Mouse (Mus musculus): ENCODE data around the gene Llph. TPM values are rescaled to one million over a fixed set of nuclear protein-coding genes. Genes with fewer than 3 reads are reported as not detected.

Llph gene
- polyA plus RNA-seq, 1 experiment, result 31.6 TPM

GRCm38 (mm10) chr10:120246994-120247750 lies 20.3 kb downstream of the Llph start:
- no peak for TF ChIP-seq POLR2A (IDR thresholded peaks at IDR 0.05; ENCODE audit: low read depth, low read length)
- no peak for TF ChIP-seq CTCF (IDR thresholded peaks at IDR 0.05; ENCODE audit: borderline replicate concordance, insufficient read depth, low read length)
- Histone ChIP-seq H3K27ac (ENCODE audit: insufficient read depth, low read length) (no peak overlapping the region), H3K4me1 (ENCODE audit: control insufficient read depth, insufficient read depth, low read length) (no peaks in the 10 kb centered on the region), H3K4me3 (ENCODE audit: insufficient read depth, low read length) (no peak overlapping the region)

- Histone ChIP-seq H3K4me3 (ENCODE audit: insufficient read depth, low read length) (no peak overlapping the region), H3K27ac (ENCODE audit: insufficient read depth, low read length) (no peak overlapping the region), H3K4me1 (ENCODE audit: control insufficient read depth, insufficient read depth, low read length) (no peaks in the 10 kb centered on the region)
- TF ChIP-seq POLR2A (IDR thresholded peaks at IDR 0.05; ENCODE audit: low read depth, low read length) (no peak), CTCF (IDR thresholded peaks at IDR 0.05; ENCODE audit: borderline replicate concordance, insufficient read depth, low read length) (no peak)
These were observed 24.2 kb downstream of the Llph start for GRCm38 (mm10) chr10:120250911-120251683.

- H3K4me1 ChIP-seq (ENCODE audit: control insufficient read depth, insufficient read depth, low read length), result no peaks in the 10 kb centered on the region
- H3K4me3 ChIP-seq (ENCODE audit: insufficient read depth, low read length), result no peak overlapping the region
- H3K27ac ChIP-seq (ENCODE audit: insufficient read depth, low read length), result no peak overlapping the region
- TF ChIP-seq POLR2A (IDR thresholded peaks at IDR 0.05; ENCODE audit: low read depth, low read length) (no peak), CTCF (IDR thresholded peaks at IDR 0.05; ENCODE audit: borderline replicate concordance, insufficient read depth, low read length) (no peak)
These were observed 24.9 kb downstream of the Llph start for GRCm38 (mm10) chr10:120251791-120252190.

- H3K4me3 ChIP-seq (ENCODE audit: insufficient read depth, low read length), result no peak overlapping the region
These were observed 25.9 kb downstream of the Llph start for GRCm38 (mm10) chr10:120252800-120253199.

GRCm38 (mm10) chr10:120257231-120257630 lies 30.4 kb downstream of the Llph start:
- no peak for TF ChIP-seq POLR2A (IDR thresholded peaks at IDR 0.05; ENCODE audit: low read depth, low read length)
- no peak for TF ChIP-seq CTCF (IDR thresholded peaks at IDR 0.05; ENCODE audit: borderline replicate concordance, insufficient read depth, low read length)
- Histone ChIP-seq H3K4me3 (ENCODE audit: insufficient read depth, low read length) (no peak overlapping the region), H3K4me1 (ENCODE audit: control insufficient read depth, insufficient read depth, low read length) (peaks cover 2% of the 10 kb centered on the region; the same call in 1 of the 2 replicates), H3K27ac (ENCODE audit: insufficient read depth, low read length) (no peak overlapping the region)

More at GRCm38 (mm10) chr10:120252800-120253199, 25.9 kb downstream of the Llph start:
- H3K4me1 ChIP-seq (ENCODE audit: control insufficient read depth, insufficient read depth, low read length), result peaks cover 2% of the 10 kb centered on the region; the same call in 1 of the 2 replicates
- TF ChIP-seq POLR2A (IDR thresholded peaks at IDR 0.05; ENCODE audit: low read depth, low read length) (no peak), CTCF (IDR thresholded peaks at IDR 0.05; ENCODE audit: borderline replicate concordance, insufficient read depth, low read length) (no peak)
- H3K27ac ChIP-seq (ENCODE audit: insufficient read depth, low read length), result no peak overlapping the region

- no peak overlapping the region for H3K4me3 ChIP-seq (ENCODE audit: insufficient read depth, low read length)
- no peaks in the 10 kb centered on the region; the same call in none of the 2 replicates for H3K4me1 ChIP-seq (ENCODE audit: control insufficient read depth, insufficient read depth, low read length)
- no peak overlapping the region for H3K27ac ChIP-seq (ENCODE audit: insufficient read depth, low read length)
- TF ChIP-seq CTCF (IDR thresholded peaks at IDR 0.05; ENCODE audit: borderline replicate concordance, insufficient read depth, low read length) (no peak), POLR2A (IDR thresholded peaks at IDR 0.05; ENCODE audit: low read depth, low read length) (no peak)
These were observed 40.9 kb downstream of the Llph start for GRCm38 (mm10) chr10:120267790-120268189.

- no peak overlapping the region for H3K4me3 ChIP-seq (ENCODE audit: insufficient read depth, low read length)
- no peak overlapping the region for H3K27ac ChIP-seq (ENCODE audit: insufficient read depth, low read length)
- peaks cover 11% of the 10 kb centered on the region for H3K4me1 ChIP-seq (ENCODE audit: control insufficient read depth, insufficient read depth, low read length)
- TF ChIP-seq CTCF (IDR thresholded peaks at IDR 0.05; ENCODE audit: borderline replicate concordance, insufficient read depth, low read length) (no peak), POLR2A (IDR thresholded peaks at IDR 0.05; ENCODE audit: low read depth, low read length) (no peak)
These were observed 43.1 kb downstream of the Llph start for GRCm38 (mm10) chr10:120269946-120270345.

- Histone ChIP-seq H3K4me3 (ENCODE audit: insufficient read depth, low read length) (no peak overlapping the region), H3K4me1 (ENCODE audit: control insufficient read depth, insufficient read depth, low read length) (peaks cover 11% of the 10 kb centered on the region), H3K27ac (ENCODE audit: insufficient read depth, low read length) (no peak overlapping the region)
- TF ChIP-seq CTCF (IDR thresholded peaks at IDR 0.05; ENCODE audit: borderline replicate concordance, insufficient read depth, low read length) (no peak), POLR2A (IDR thresholded peaks at IDR 0.05; ENCODE audit: low read depth, low read length) (no peak)
These were observed 43.9 kb downstream of the Llph start for GRCm38 (mm10) chr10:120270777-120271176.

GRCm38 (mm10) chr10:120271318-120271717 lies 44.4 kb downstream of the Llph start:
- TF ChIP-seq POLR2A (IDR thresholded peaks at IDR 0.05; ENCODE audit: low read depth, low read length) (no peak), CTCF (IDR thresholded peaks at IDR 0.05; ENCODE audit: borderline replicate concordance, insufficient read depth, low read length) (no peak)
- Histone ChIP-seq H3K4me3 (ENCODE audit: insufficient read depth, low read length) (no peak overlapping the region), H3K4me1 (ENCODE audit: control insufficient read depth, insufficient read depth, low read length) (peaks cover 11% of the 10 kb centered on the region), H3K27ac (ENCODE audit: insufficient read depth, low read length) (no peak overlapping the region)

GRCm38 (mm10) chr10:120271879-120272269 lies 45.0 kb downstream of the Llph start:
- Histone ChIP-seq H3K4me1 (ENCODE audit: control insufficient read depth, insufficient read depth, low read length) (peaks cover 11% of the 10 kb centered on the region), H3K4me3 (ENCODE audit: insufficient read depth, low read length) (no peak overlapping the region), H3K27ac (ENCODE audit: insufficient read depth, low read length) (peak overlapping the region; percentile 88)
- TF ChIP-seq POLR2A (IDR thresholded peaks at IDR 0.05; ENCODE audit: low read depth, low read length) (no peak), CTCF (IDR thresholded peaks at IDR 0.05; ENCODE audit: borderline replicate concordance, insufficient read depth, low read length) (no peak)
